Mouse (Mus musculus) midbrain, postnatal 0 days (tissue): ENCODE measurements around the gene Mroh8. TPM values are rescaled to one million over a fixed set of nuclear protein-coding genes. Genes with fewer than 3 reads are reported as not detected.
A peak's percentile ranks its signal among the peaks of the same experiment; 100 is the strongest.

Experiments
- ATAC-seq: fragments of 200-750 bp; cut with Nextera tagmentation; 2 replicates; pipeline ENCODE4 v1.8.0; 2017; ENCODE audit warnings: moderate number of reproducible peaks, mild to moderate bottlenecking, moderate TSS enrichment, moderate library complexity; ENCODE audit not compliant: low FRiP score
- DNase-seq: peaks from one replicate; pipeline ENCODE4 v3.0.0-alpha.2; 2015; ENCODE audit warnings: low spot score
- H3K27ac ChIP-seq: fragments of 300-500 bp; sonication (generic); 2 replicates; pipeline ENCODE4 v1.5.1; 2014; ENCODE audit warnings: low read depth, mild to moderate bottlenecking, low read length, mixed read lengths
- H3K27me3 ChIP-seq: fragments of 300-500 bp; sonication (generic); 2 replicates; pipeline ENCODE4 v1.6.1; 2014; ENCODE audit warnings: low read length, control low read depth, mixed read lengths; ENCODE audit not compliant: insufficient read depth
- H3K36me3 ChIP-seq: fragments of 300-500 bp; sonication (generic); 2 replicates; pipeline ENCODE4 v1.6.1; 2014; ENCODE audit warnings: low read length, control low read depth, mixed read lengths; ENCODE audit not compliant: insufficient read depth
- H3K4me1 ChIP-seq: fragments of 300-500 bp; sonication (generic); 2 replicates; pipeline ENCODE4 v1.6.1; 2014; ENCODE audit warnings: mild to moderate bottlenecking, control low read depth, antibody characterized with exemption, low read length, mixed read lengths; ENCODE audit not compliant: insufficient read depth
- H3K4me2 ChIP-seq: fragments of 300-500 bp; sonication (generic); 2 replicates; pipeline ENCODE4 v1.6.1; 2014; ENCODE audit warnings: low read depth, mild to moderate bottlenecking, low read length, mixed read lengths; ENCODE audit not compliant: poor library complexity, severe bottlenecking
- H3K4me3 ChIP-seq: fragments of 300-500 bp; sonication (generic); 2 replicates; pipeline ENCODE4 v1.5.1; 2014; ENCODE audit warnings: low read depth, mild to moderate bottlenecking, low read length, moderate library complexity
- H3K9ac ChIP-seq: fragments of 300-500 bp; sonication (generic); replicated peaks from 2 replicates; pipeline ENCODE4 v1.6.1; 2014; ENCODE audit warnings: mild to moderate bottlenecking, low read length, moderate library complexity, mixed read lengths; ENCODE audit not compliant: poor library complexity, severe bottlenecking
- H3K9me3 ChIP-seq: fragments of 300-500 bp; sonication (generic); 2 replicates; pipeline ENCODE4 v1.6.1; 2016; ENCODE audit warnings: low read length, control low read depth
- CTCF ChIP-seq: IDR thresholded peaks from 2 replicates; pipeline ENCODE4 v1.5.1; 2016; ENCODE audit warnings: antibody characterized with exemption, mild to moderate bottlenecking
- WGBS: fragments of 180-500 bp; shearing (Covaris S2); extraction: QIAGEN DNeasy Blood & Tissue Kit; methylation state at CpG from one replicate; pipeline ENCODE4 v1.1.7; 2014; 5-methylcytosine and 5-hydroxymethylcytosine counted together
- polyA plus RNA-seq: library from polyadenylated mRNA; unstranded; fragments of >200 nt; fragmentation: Nextera tagmentation; extraction: Ambion mirVana; gene quantifications from 2 replicates; pipeline ENCODE4 v1.2.1, GENCODE M21; 2015
- total RNA-seq: library from RNA; depleted of rRNA; stranded (reverse); fragments of >200 nt; gene quantifications from 2 replicates; pipeline ENCODE4 v1.2.3, GENCODE M21; 2014; rRNA removed

Gene Mroh8
- total RNA-seq: 0.09 and 0.66 TPM in 2 replicates
- polyA plus RNA-seq: 0.44 and 0.47 TPM in 2 replicates

DNA sequence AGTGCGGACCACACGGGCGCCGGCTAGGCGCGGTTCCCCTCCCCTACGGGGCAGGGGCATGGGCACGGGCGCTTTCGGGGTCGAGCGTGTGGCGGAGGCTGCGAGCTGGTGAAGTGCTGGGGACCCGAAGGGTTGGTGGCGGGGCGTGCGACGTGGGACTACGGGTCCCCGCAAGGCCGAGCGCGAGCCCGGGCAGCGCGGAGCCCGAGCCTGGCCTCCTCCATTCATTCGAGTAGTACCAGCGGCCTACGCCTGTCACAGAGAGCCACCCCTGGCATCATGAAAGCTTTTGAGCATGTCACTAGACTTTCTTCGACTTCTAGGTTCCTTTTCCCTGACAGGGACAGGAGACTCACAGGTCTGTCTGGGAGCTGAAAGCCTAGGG is at the start of gene Mroh8:
Mroh8 (minus strand) TSS at position 134 of the 385 bp plus-strand sequence.
- peak; percentile 82 for ATAC-seq
- H3K27me3 ChIP-seq: no peaks in the 10 kb centered on the region
- H3K27ac ChIP-seq: peak within 1 kb of the TSS; percentile 91
- TF ChIP-seq CTCF: no peak
- 2% methylated on average over 21 of the region's 32 CpGs for WGBS
- peak within 1 kb of the TSS; percentile 66 for H3K4me2 ChIP-seq
- peak within 1 kb of the TSS; percentile 95 for H3K4me3 ChIP-seq
- H3K9ac ChIP-seq: peak within 1 kb of the TSS; percentile 87
- peaks cover 7% of the 10 kb centered on the region; the same call in 1 of the 2 replicates for H3K36me3 ChIP-seq
- peak; percentile 61 for DNase-seq
- no peaks in the 10 kb centered on the region for H3K9me3 ChIP-seq
- H3K4me1 ChIP-seq: peaks cover 11% of the 10 kb centered on the region

DNA sequence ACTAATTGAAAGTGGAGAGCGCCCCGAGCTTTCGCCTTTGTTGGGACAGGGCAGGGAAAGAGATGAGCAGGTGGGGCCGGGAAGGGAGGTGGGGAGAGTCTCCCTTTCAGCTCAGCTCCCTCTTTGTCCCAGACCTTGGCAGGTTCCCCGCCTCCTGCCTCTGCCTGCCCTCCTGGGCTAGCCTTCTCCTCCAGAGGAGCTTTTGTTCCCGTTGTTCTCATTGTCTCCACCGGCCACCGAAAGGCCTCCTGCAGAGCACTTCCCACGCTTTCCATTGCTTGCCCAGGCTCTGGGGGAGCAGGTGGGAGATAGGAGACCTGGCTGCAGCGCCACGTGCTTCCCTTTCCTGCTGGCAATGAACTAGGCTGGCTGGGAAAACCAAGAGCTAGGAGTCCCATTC is 49.2 kb upstream of the Mroh8 start:
- H3K27me3 ChIP-seq: no peaks in the 10 kb centered on the region
- ATAC-seq: no peak
- H3K27ac ChIP-seq: no peak overlapping the region
- H3K9ac ChIP-seq: no peak overlapping the region
- DNase-seq: peak; percentile 37
- H3K4me2 ChIP-seq: peak overlapping the region; percentile 15; the same call in 1 of the 2 replicates
- no peaks in the 10 kb centered on the region for H3K9me3 ChIP-seq
- TF ChIP-seq CTCF: no peak
- peaks cover 22% of the 10 kb centered on the region for H3K36me3 ChIP-seq
- no peak overlapping the region for H3K4me3 ChIP-seq
- H3K4me1 ChIP-seq: 0 out of 2 replicates have a peak, but pooled peaks cover 2% of the 10 kb centered on the region
- WGBS: 16% methylated on average over 11 of the region's 11 CpGs

- no peak for DNase-seq
Measured at GRCm38 (mm10) chr2:157328106-157328505, 48.8 kb upstream of the Mroh8 start.

DNA sequence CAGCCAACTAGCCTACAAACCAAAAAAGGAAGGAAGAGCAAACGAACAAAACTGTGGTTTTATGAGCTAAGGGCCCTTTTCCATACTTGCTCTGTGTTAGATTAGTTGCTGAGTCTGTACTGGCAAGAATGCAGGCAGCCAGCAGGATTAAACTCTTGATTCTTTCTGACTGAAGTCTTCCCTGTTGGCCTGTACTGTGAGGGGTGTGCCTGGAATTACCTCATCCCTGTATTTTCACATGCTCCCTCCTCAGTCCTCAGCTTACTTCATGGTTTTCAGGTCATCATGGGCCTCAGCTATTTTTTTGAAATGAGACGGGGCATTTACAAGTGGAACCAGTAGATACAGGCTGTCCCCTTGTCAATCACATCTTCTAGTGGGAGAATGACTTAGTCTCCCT is 45.9 kb upstream of the Mroh8 start:
- whole genome bisulfite sequencing: 87% methylated on average over 2 of the region's 2 CpGs

More at GRCm38 (mm10) chr2:157328106-157328505, 48.8 kb upstream of the Mroh8 start:
- peak; percentile 32; the same call in 1 of the 2 replicates for ATAC-seq
- TF ChIP-seq CTCF: no peak
- Histone ChIP-seq H3K27ac (no peak overlapping the region), H3K4me3 (no peak overlapping the region), H3K9ac (no peak overlapping the region), H3K9me3 (no peaks in the 10 kb centered on the region), H3K27me3 (no peaks in the 10 kb centered on the region), H3K4me2 (no peak overlapping the region; the same call in 1 of the 2 replicates), H3K36me3 (peaks cover 27% of the 10 kb centered on the region), H3K4me1 (0 out of 2 replicates have a peak, but pooled peaks cover 2% of the 10 kb centered on the region)
- WGBS: 23% methylated on average over 5 of the region's 5 CpGs

GRCm38 (mm10) chr2:157322029-157322766 is 42.8 kb upstream of the Mroh8 start:
- H3K4me3 ChIP-seq: no peak overlapping the region
- no peaks in the 10 kb centered on the region for H3K9me3 ChIP-seq
- H3K36me3 ChIP-seq: peaks cover 53% of the 10 kb centered on the region
- 66% methylated on average over 5 of the region's 5 CpGs for WGBS
- TF ChIP-seq CTCF: no peak
- H3K27ac ChIP-seq: peak overlapping the region; percentile 9; the same call in 1 of the 2 replicates
- 0 out of 2 replicates have a peak overlapping the region, but pooled peaks have one; percentile 0 for H3K9ac ChIP-seq
- DNase-seq (peak; percentile 42), ATAC-seq (no peak)
- H3K4me1 ChIP-seq: no peaks in the 10 kb centered on the region
- no peaks in the 10 kb centered on the region for H3K27me3 ChIP-seq
- no peak overlapping the region for H3K4me2 ChIP-seq

More for the DNA sequence above, 45.9 kb upstream of the Mroh8 start:
- H3K4me3 ChIP-seq: no peak overlapping the region
- no peaks in the 10 kb centered on the region for H3K9me3 ChIP-seq
- no peak overlapping the region for H3K9ac ChIP-seq
- 0 out of 2 replicates have a peak, but pooled peaks cover 2% of the 10 kb centered on the region for H3K4me1 ChIP-seq
- no peak for TF ChIP-seq CTCF
- H3K4me2 ChIP-seq: no peak overlapping the region
- no peak for DNase-seq
- no peak overlapping the region for H3K27ac ChIP-seq
- peaks cover 41% of the 10 kb centered on the region for H3K36me3 ChIP-seq
- H3K27me3 ChIP-seq: no peaks in the 10 kb centered on the region
- ATAC-seq: no peak

GRCm38 (mm10) chr2:157320886-157321285 is 41.5 kb upstream of the Mroh8 start:
- no peak overlapping the region for H3K9ac ChIP-seq
- DNase-seq (no peak), ATAC-seq (no peak)
- TF ChIP-seq CTCF: no peak
- no peaks in the 10 kb centered on the region for H3K9me3 ChIP-seq
- WGBS: 35% methylated on average over 5 of the region's 5 CpGs
- no peak overlapping the region for H3K4me3 ChIP-seq
- H3K36me3 ChIP-seq: peaks cover 57% of the 10 kb centered on the region
- H3K27me3 ChIP-seq: no peaks in the 10 kb centered on the region
- H3K4me2 ChIP-seq: no peak overlapping the region
- H3K27ac ChIP-seq: no peak overlapping the region
- H3K4me1 ChIP-seq: no peaks in the 10 kb centered on the region
